Mouse (Mus musculus) heart, embryonic 12.5 days (tissue): Measurements from ENCODE around the gene BC049762. TPM values are rescaled to one million over a fixed set of nuclear protein-coding genes. Genes with fewer than 3 reads are reported as not detected.
A peak's percentile ranks its signal among the peaks of the same experiment; 100 is the strongest.

ENCODE experiments used
- ATAC-seq: fragments of 200-750 bp; cut with Nextera tagmentation; 2 replicates; pipeline ENCODE4 v1.8.0; 2017; ENCODE audit warnings: moderate TSS enrichment, moderate library complexity; ENCODE audit not compliant: insufficient number of reproducible peaks, low FRiP score
- H3K27ac ChIP-seq: fragments of 300-500 bp; sonication (generic); 2 replicates; pipeline ENCODE4 v1.5.1; 2016; ENCODE audit warnings: mild to moderate bottlenecking, moderate library complexity; ENCODE audit not compliant: poor library complexity, severe bottlenecking
- H3K27me3 ChIP-seq: fragments of 300-500 bp; sonication (generic); replicated peaks from 2 replicates; pipeline ENCODE4 v1.6.1; 2016; ENCODE audit warnings: mild to moderate bottlenecking, moderate library complexity
- H3K36me3 ChIP-seq: fragments of 300-500 bp; sonication (generic); 2 replicates; pipeline ENCODE4 v1.6.1; 2016; ENCODE audit warnings: mild to moderate bottlenecking, moderate library complexity
- H3K4me1 ChIP-seq: fragments of 300-500 bp; sonication (generic); replicated peaks from 2 replicates; pipeline ENCODE4 v1.6.1; 2016; ENCODE audit warnings: mild to moderate bottlenecking
- H3K4me2 ChIP-seq: fragments of 300-500 bp; sonication (generic); 2 replicates; pipeline ENCODE4 v1.6.1; 2016; ENCODE audit warnings: mild to moderate bottlenecking, moderate library complexity
- H3K4me3 ChIP-seq: fragments of 300-500 bp; sonication (generic); 2 replicates; pipeline ENCODE4 v1.5.1; 2016; ENCODE audit warnings: mild to moderate bottlenecking
- H3K9ac ChIP-seq: fragments of 300-500 bp; sonication (generic); 2 replicates; pipeline ENCODE4 v1.6.1; 2016; ENCODE audit warnings: mild to moderate bottlenecking, moderate library complexity
- H3K9me3 ChIP-seq: fragments of 300-500 bp; sonication (generic); replicated peaks from 2 replicates; pipeline ENCODE4 v1.6.1; 2016; ENCODE audit warnings: mild to moderate bottlenecking, moderate library complexity
- WGBS: fragments of 180-500 bp; shearing (Covaris S2); methylation state at CpG from one replicate; pipeline ENCODE4 v1.1.7; 2016; 5-methylcytosine and 5-hydroxymethylcytosine counted together
- polyA plus RNA-seq: library from polyadenylated mRNA; unstranded; fragments of >200 nt; fragmentation: Nextera tagmentation; extraction: Ambion mirVana; gene quantifications from 2 replicates; pipeline ENCODE4 v1.2.1, GENCODE M21; 2016

BC049762 gene
- polyA plus RNA-seq, 1 experiment from 2014 or later, result 0.47 TPM

DNA sequence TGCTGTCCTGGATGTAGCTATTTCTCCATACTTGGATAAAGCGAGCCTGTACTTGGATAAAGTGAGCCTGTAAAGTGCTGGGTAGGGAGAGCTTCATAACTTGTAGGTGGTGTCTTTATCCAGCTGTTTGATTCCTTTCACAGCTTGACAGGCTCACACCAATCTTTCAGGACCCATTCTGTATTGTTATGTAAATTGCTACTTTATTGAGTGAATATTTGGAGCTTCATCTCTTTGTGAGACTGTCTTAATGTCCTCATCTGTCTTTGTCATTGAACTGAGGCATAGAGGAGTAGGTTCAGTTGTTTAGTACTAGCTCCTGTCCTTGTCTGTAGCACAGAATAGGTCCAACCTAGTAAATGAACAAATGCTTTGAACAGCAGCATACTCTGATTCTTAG lies 11.6 kb upstream of the BC049762 start:
- Histone ChIP-seq H3K4me2 (no peak overlapping the region), H3K27me3 (no peaks in the 10 kb centered on the region), H3K27ac (no peak overlapping the region), H3K9ac (no peak overlapping the region), H3K9me3 (no peaks in the 10 kb centered on the region), H3K4me1 (no peaks in the 10 kb centered on the region), H3K36me3 (peaks cover 63% of the 10 kb centered on the region), H3K4me3 (no peak overlapping the region)
- WGBS, result 95% methylated on average over 1 of the region's 1 CpGs
- ATAC-seq, result no peak

DNA sequence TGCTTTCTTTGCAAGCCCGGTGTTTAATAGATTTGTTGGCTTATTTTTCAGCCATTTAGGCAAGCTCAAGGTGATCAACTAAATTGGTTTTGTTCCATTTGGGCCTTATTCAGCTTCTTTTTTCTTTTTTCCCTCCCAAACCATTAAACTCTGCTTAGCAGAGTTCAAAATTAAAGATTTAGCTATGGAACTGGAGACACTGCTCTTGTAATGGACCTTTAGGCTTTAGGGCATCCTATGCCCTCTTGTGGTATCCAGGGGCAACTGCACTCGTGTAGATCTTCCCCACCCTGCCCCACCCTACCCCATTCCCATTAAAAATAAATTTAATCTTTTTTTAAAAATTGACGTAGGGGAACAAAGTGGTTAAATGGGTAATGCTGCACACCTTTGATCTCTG lies 2.5 kb upstream of the BC049762 start:
- no peak overlapping the region for H3K27ac ChIP-seq
- ATAC-seq, result no peak
- peak overlapping the region; percentile 88 for H3K4me2 ChIP-seq
- peak overlapping the region; percentile 52; the same call in 1 of the 2 replicates for H3K9ac ChIP-seq
- WGBS, result 59% methylated on average over 3 of the region's 3 CpGs
- H3K4me3 ChIP-seq, result peak overlapping the region; percentile 81
- peaks cover 10% of the 10 kb centered on the region; the same call in 1 of the 2 replicates for H3K36me3 ChIP-seq
- no peaks in the 10 kb centered on the region for H3K9me3 ChIP-seq
- peaks cover 19% of the 10 kb centered on the region for H3K4me1 ChIP-seq
- H3K27me3 ChIP-seq, result no peaks in the 10 kb centered on the region

GRCm38 (mm10) chr11:51264352-51264751 lies 1.5 kb upstream of the BC049762 start:
- H3K9me3 ChIP-seq, result no peaks in the 10 kb centered on the region
- peak overlapping the region; percentile 88 for H3K4me2 ChIP-seq
- peaks cover 6% of the 10 kb centered on the region; the same call in 1 of the 2 replicates for H3K36me3 ChIP-seq
- H3K4me1 ChIP-seq, result peaks cover 19% of the 10 kb centered on the region
- WGBS, result 6% methylated on average over 6 of the region's 6 CpGs
- no peak overlapping the region; the same call in 1 of the 2 replicates for H3K27ac ChIP-seq
- H3K9ac ChIP-seq, result peak overlapping the region; percentile 59; the same call in 1 of the 2 replicates
- no peak for ATAC-seq
- peak overlapping the region; percentile 81 for H3K4me3 ChIP-seq
- H3K27me3 ChIP-seq, result no peaks in the 10 kb centered on the region

- peak; percentile 61 for ATAC-seq
- Histone ChIP-seq H3K4me3 (peak overlapping the region; percentile 81), H3K27me3 (no peaks in the 10 kb centered on the region), H3K9ac (peak overlapping the region; percentile 93), H3K36me3 (peaks cover 6% of the 10 kb centered on the region; the same call in 1 of the 2 replicates), H3K4me2 (peak overlapping the region; percentile 88), H3K9me3 (no peaks in the 10 kb centered on the region), H3K4me1 (peaks cover 19% of the 10 kb centered on the region), H3K27ac (peak overlapping the region; percentile 93)
- under 1% methylated on average over 50 of the region's 50 CpGs for WGBS
Measured at GRCm38 (mm10) chr11:51263286-51263831, 513 bp upstream of the BC049762 start.

- no peaks in the 10 kb centered on the region; the same call in 1 of the 2 replicates for H3K36me3 ChIP-seq
- peak within 1 kb of the TSS; percentile 81 for H3K4me3 ChIP-seq
- H3K9me3 ChIP-seq, result no peaks in the 10 kb centered on the region
- ATAC-seq, result no peak
- WGBS, result 80% methylated on average over 3 of the region's 3 CpGs
- no peaks in the 10 kb centered on the region for H3K27me3 ChIP-seq
- peak within 1 kb of the TSS; percentile 76 for H3K9ac ChIP-seq
- peak within 1 kb of the TSS; percentile 93 for H3K27ac ChIP-seq
- peaks cover 19% of the 10 kb centered on the region for H3K4me1 ChIP-seq
- peak within 1 kb of the TSS; percentile 90 for H3K4me2 ChIP-seq
Measured at GRCm38 (mm10) chr11:51261680-51262219, 1.1 kb downstream of the BC049762 start, which contains the start of gene Clk4. Gene Clk4, plus strand, starts transcription at chr11:51261730.

- Histone ChIP-seq H3K27ac (no peak overlapping the region), H3K4me3 (no peak overlapping the region), H3K36me3 (no peaks in the 10 kb centered on the region), H3K4me2 (no peak overlapping the region), H3K9ac (no peak overlapping the region), H3K4me1 (no peaks in the 10 kb centered on the region), H3K27me3 (no peaks in the 10 kb centered on the region), H3K9me3 (no peaks in the 10 kb centered on the region)
- no peak for ATAC-seq
- 82% methylated on average over 4 of the region's 4 CpGs for WGBS
Measured at GRCm38 (mm10) chr11:51257006-51257405, 5.8 kb downstream of the BC049762 start.

- ATAC-seq, result no peak
- no peak overlapping the region for H3K4me3 ChIP-seq
- no peak overlapping the region for H3K27ac ChIP-seq
- H3K4me1 ChIP-seq, result no peaks in the 10 kb centered on the region
- no peaks in the 10 kb centered on the region for H3K36me3 ChIP-seq
- WGBS, result 71% methylated on average over 2 of the region's 2 CpGs
- no peak overlapping the region for H3K4me2 ChIP-seq
- H3K27me3 ChIP-seq, result no peaks in the 10 kb centered on the region; the same call in 1 of the 2 replicates
- H3K9me3 ChIP-seq, result no peaks in the 10 kb centered on the region
- H3K9ac ChIP-seq, result no peak overlapping the region
Measured at GRCm38 (mm10) chr11:51242897-51243296, 19.9 kb downstream of the BC049762 start.

DNA sequence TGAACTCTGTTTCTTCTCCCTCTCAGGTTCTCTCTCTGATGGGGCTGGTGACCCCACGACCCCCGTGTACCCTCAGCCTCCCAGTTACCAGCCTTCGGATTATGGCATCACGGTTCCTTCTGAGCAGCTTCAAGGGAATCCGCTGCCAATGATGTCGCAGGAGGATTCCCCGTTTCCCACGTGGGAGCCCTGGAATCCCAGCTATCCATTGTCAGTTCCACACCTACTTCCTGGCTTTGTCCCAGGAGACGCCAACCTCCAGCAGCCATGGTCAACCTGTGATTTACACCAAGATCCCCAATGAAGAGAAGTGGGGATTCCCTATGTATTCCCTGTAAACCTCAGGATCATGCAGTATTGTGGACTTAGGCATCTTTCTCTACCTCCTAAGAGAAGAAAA lies 28.2 kb downstream of the BC049762 start:
- Histone ChIP-seq H3K36me3 (no peaks in the 10 kb centered on the region), H3K27ac (no peak overlapping the region), H3K4me1 (no peaks in the 10 kb centered on the region), H3K9ac (no peak overlapping the region), H3K27me3 (no peaks in the 10 kb centered on the region), H3K4me2 (no peak overlapping the region), H3K4me3 (no peak overlapping the region), H3K9me3 (no peaks in the 10 kb centered on the region)
- no peak for ATAC-seq
- 67% methylated on average over 9 of the region's 9 CpGs for WGBS

GRCm38 (mm10) chr11:51227104-51227503 lies 35.7 kb downstream of the BC049762 start:
- H3K9me3 ChIP-seq, result no peaks in the 10 kb centered on the region
- no peak overlapping the region for H3K9ac ChIP-seq
- no peak overlapping the region for H3K4me2 ChIP-seq
- H3K4me1 ChIP-seq, result no peaks in the 10 kb centered on the region
- H3K27me3 ChIP-seq, result no peaks in the 10 kb centered on the region
- no peak overlapping the region for H3K27ac ChIP-seq
- H3K4me3 ChIP-seq, result no peak overlapping the region
- no peaks in the 10 kb centered on the region for H3K36me3 ChIP-seq
- 82% methylated on average over 4 of the region's 4 CpGs for WGBS
- no peak for ATAC-seq

GRCm38 (mm10) chr11:51220308-51220707 lies 42.5 kb downstream of the BC049762 start, which contains the start of gene Gm12569:
Gene Gm12569, plus strand, starts transcription at chr11:51220473.
- Histone ChIP-seq H3K4me3 (no peak within 1 kb of the TSS), H3K9me3 (no peaks in the 10 kb centered on the region), H3K4me1 (no peaks in the 10 kb centered on the region), H3K27me3 (no peaks in the 10 kb centered on the region), H3K36me3 (no peaks in the 10 kb centered on the region), H3K4me2 (no peak within 1 kb of the TSS), H3K9ac (no peak within 1 kb of the TSS), H3K27ac (no peak within 1 kb of the TSS)
- no peak for ATAC-seq
- 88% methylated on average over 11 of the region's 11 CpGs for WGBS

GRCm38 (mm10) chr11:51219396-51219980 lies 43.4 kb downstream of the BC049762 start:
- no peaks in the 10 kb centered on the region for H3K4me1 ChIP-seq
- H3K4me3 ChIP-seq, result no peak overlapping the region
- WGBS, result 77% methylated on average over 12 of the region's 12 CpGs
- no peak for ATAC-seq
- no peak overlapping the region for H3K9ac ChIP-seq
- no peaks in the 10 kb centered on the region for H3K9me3 ChIP-seq
- H3K4me2 ChIP-seq, result no peak overlapping the region
- H3K36me3 ChIP-seq, result no peaks in the 10 kb centered on the region
- no peaks in the 10 kb centered on the region for H3K27me3 ChIP-seq
- H3K27ac ChIP-seq, result no peak overlapping the region
